Mouse (Mus musculus): ENCODE results near the gene Creb5. TPM values are rescaled to one million over a fixed set of nuclear protein-coding genes. Genes with fewer than 3 reads are reported as not detected.
A peak's percentile ranks its signal among the peaks of the same experiment; 100 is the strongest.

Creb5 gene
- total RNA-seq, 2 experiments from 2014 or later: 49.5 to 51.6 TPM

- no peak for DNase-seq
Measured at GRCm38 (mm10) chr6:53649782-53650181, 362.7 kb downstream of the Creb5 start.

- no peak for DNase-seq
Measured at GRCm38 (mm10) chr6:53652691-53653090, 365.6 kb downstream of the Creb5 start.

GRCm38 (mm10) chr6:53653706-53654360, 366.8 kb downstream of the Creb5 start:
- no peak for DNase-seq

GRCm38 (mm10) chr6:53654361-53654824, 367.3 kb downstream of the Creb5 start:
- DNase-seq: no peak

GRCm38 (mm10) chr6:53656466-53656865, 369.4 kb downstream of the Creb5 start:
- no peak for DNase-seq

GRCm38 (mm10) chr6:53657483-53657882, 370.4 kb downstream of the Creb5 start:
- DNase-seq: no peak

GRCm38 (mm10) chr6:53662858-53663833, 376.1 kb downstream of the Creb5 start:
- DNase-seq: peak; percentile 24

GRCm38 (mm10) chr6:53664759-53665158, 377.7 kb downstream of the Creb5 start:
- no peak for DNase-seq

- no peak for DNase-seq
Measured at GRCm38 (mm10) chr6:53666503-53666902, 379.4 kb downstream of the Creb5 start.

- no peak for DNase-seq
Measured at GRCm38 (mm10) chr6:53678307-53678706, 391.2 kb downstream of the Creb5 start.

GRCm38 (mm10) chr6:53680046-53680445, 393.0 kb downstream of the Creb5 start:
- DNase-seq: no peak

- DNase-seq: no peak
Measured at GRCm38 (mm10) chr6:53684416-53684815, 397.3 kb downstream of the Creb5 start.

- DNase-seq: no peak
Measured at GRCm38 (mm10) chr6:53685323-53685722, 398.3 kb downstream of the Creb5 start.

GRCm38 (mm10) chr6:53688762-53689477, 401.9 kb downstream of the Creb5 start:
- no peak for DNase-seq

GRCm38 (mm10) chr6:53691006-53691405, 403.9 kb downstream of the Creb5 start:
- DNase-seq: no peak

- no peak for DNase-seq
Measured at GRCm38 (mm10) chr6:53695216-53695615, 408.1 kb downstream of the Creb5 start.

GRCm38 (mm10) chr6:53696471-53696870, 409.4 kb downstream of the Creb5 start:
- no peak for DNase-seq

GRCm38 (mm10) chr6:53696921-53697320, 409.9 kb downstream of the Creb5 start:
- no peak for DNase-seq

- no peak for DNase-seq
Measured at GRCm38 (mm10) chr6:53698128-53698749, 411.2 kb downstream of the Creb5 start.

GRCm38 (mm10) chr6:53704440-53704839, 417.4 kb downstream of the Creb5 start:
- no peak for DNase-seq

GRCm38 (mm10) chr6:53706604-53707330, 419.7 kb downstream of the Creb5 start:
- DNase-seq: no peak

GRCm38 (mm10) chr6:53707795-53708194, 420.7 kb downstream of the Creb5 start:
- DNase-seq: no peak

Measured in heart, postnatal 4 days (tissue).